Mouse (Mus musculus) CH12.LX (cell line): ENCODE measurements around the gene Neb.

Experiments used
- CHD2 ChIP-seq: IDR thresholded peaks from 2 replicates; pipeline ENCODE4 v1.6.1; 2011; ENCODE audit warnings: low read length, improper control_type of control experiment
- CTCF ChIP-seq, 2 experiments: IDR thresholded peaks in 1 of 2; conservative IDR thresholded peaks in 1 of 2; 2 replicates each; pipeline ENCODE4 v1.5.1; 2011 to 2012; ENCODE audit warnings: low read depth in 2 of 2, low read length in 2 of 2, improper control_type of control experiment in 1 of 2, inconsistent platforms in 1 of 2, mild to moderate bottlenecking in 1 of 2, moderate library complexity in 1 of 2
- E2F4 ChIP-seq: IDR thresholded peaks from 2 replicates; pipeline ENCODE4 v1.6.1; 2011; ENCODE audit warnings: low read depth, low read length, improper control_type of control experiment; ENCODE audit not compliant: insufficient replicate concordance
- ELF1 ChIP-seq: IDR thresholded peaks from 2 replicates; pipeline ENCODE4 v1.6.1; 2014; ENCODE audit warnings: low read depth, mild to moderate bottlenecking, inconsistent platforms, low read length, improper control_type of control experiment
- EP300 ChIP-seq: IDR thresholded peaks from 2 replicates; pipeline ENCODE4 v1.6.1; 2011; ENCODE audit warnings: low read length, improper control_type of control experiment
- ETS1 ChIP-seq: conservative IDR thresholded peaks from 2 replicates; pipeline ENCODE4 v1.6.1; 2012; ENCODE audit warnings: low read depth, mild to moderate bottlenecking, inconsistent platforms, low read length, improper control_type of control experiment, moderate library complexity
- HCFC1 ChIP-seq: IDR thresholded peaks from 2 replicates; pipeline ENCODE4 v1.6.1; 2012; ENCODE audit warnings: low read depth, mild to moderate bottlenecking, inconsistent platforms, low read length, improper control_type of control experiment
- KAT2A ChIP-seq: IDR thresholded peaks from 2 replicates; pipeline ENCODE4 v1.6.1; 2012; ENCODE audit warnings: low read length, improper control_type of control experiment, inconsistent platforms; ENCODE audit not compliant: insufficient replicate concordance
- MAZ ChIP-seq: IDR thresholded peaks from 2 replicates; pipeline ENCODE4 v1.6.1; 2012; ENCODE audit warnings: low read depth, mild to moderate bottlenecking, inconsistent platforms, low read length, improper control_type of control experiment, moderate library complexity
- NELFE ChIP-seq: IDR thresholded peaks from 2 replicates; pipeline ENCODE4 v1.6.1; 2011; ENCODE audit warnings: low read depth, low read length, improper control_type of control experiment
- POLR2A ChIP-seq: IDR thresholded peaks from 2 replicates; pipeline ENCODE4 v1.6.1; 2011; ENCODE audit warnings: low read depth, mild to moderate bottlenecking, improper control_type of control experiment, low read length
- SMC3 ChIP-seq: IDR thresholded peaks from 2 replicates; pipeline ENCODE4 v1.6.1; 2011; ENCODE audit warnings: low read depth, low read length, improper control_type of control experiment
- ZKSCAN1 ChIP-seq: IDR thresholded peaks from 2 replicates; pipeline ENCODE4 v1.6.1; 2012; ENCODE audit warnings: low read depth, inconsistent platforms, low read length, improper control_type of control experiment, borderline replicate concordance
- ZNF384 ChIP-seq: IDR thresholded peaks from 2 replicates; pipeline ENCODE4 v1.6.1; 2012; ENCODE audit warnings: low read depth, low read length, improper control_type of control experiment, inconsistent platforms

DNA sequence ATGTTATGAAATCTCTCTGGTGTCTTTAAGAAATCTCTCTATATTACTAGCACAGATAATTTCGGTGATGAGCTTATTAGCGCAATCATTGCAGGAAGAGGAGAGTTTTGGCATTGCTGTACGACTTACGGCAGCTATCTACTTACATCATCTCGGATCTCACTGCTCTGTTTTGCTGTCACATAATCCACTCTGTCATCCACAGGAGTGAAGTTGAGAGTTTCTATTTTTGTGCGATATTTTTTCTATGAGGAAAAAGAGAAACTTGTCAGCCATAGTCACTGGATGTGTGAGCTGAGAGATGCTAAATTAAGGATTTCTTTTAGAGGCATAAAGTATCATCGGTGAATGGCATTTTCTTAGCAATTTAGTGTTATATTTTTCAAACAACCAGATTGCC is 167.6 kb downstream of the Neb start:
- no peak for TF ChIP-seq ZKSCAN1
- no peak for TF ChIP-seq NELFE
- no peak for TF ChIP-seq CTCF (conservative IDR thresholded peaks at IDR 0.05 in 1 of 2, IDR thresholded peaks at IDR 0.05 in 1 of 2; ENCODE audit: low read depth in 2 of 2, low read length in 2 of 2)
- no peak for TF ChIP-seq CHD2
- no peak for TF ChIP-seq POLR2A
- no peak for TF ChIP-seq ETS1
- no peak for TF ChIP-seq KAT2A
- TF ChIP-seq E2F4: no peak
- no peak for TF ChIP-seq EP300
- no peak for TF ChIP-seq ZNF384
- TF ChIP-seq HCFC1: no peak
- no peak for TF ChIP-seq ELF1
- TF ChIP-seq MAZ: no peak
- no peak for TF ChIP-seq SMC3
